Mouse (Mus musculus): ENCODE data around the gene Kcnk3. TPM values are rescaled to one million over a fixed set of nuclear protein-coding genes. Genes with fewer than 3 reads are reported as not detected.
A peak's percentile ranks its signal among the peaks of the same experiment; 100 is the strongest.

Gene Kcnk3
- polyA plus RNA-seq, 2 experiments: 0.07 to 0.11 TPM

GRCm38 (mm10) chr5:30615416-30615815 lies 27.4 kb downstream of the Kcnk3 start:
- Histone ChIP-seq H3K27ac (no peak overlapping the region), H3K4me1 (replicated peaks; ENCODE audit: control insufficient read depth in 2 of 2, insufficient read depth in 2 of 2, low read length in 1 of 2) (peaks cover 0 to 7% of the 10 kb centered on the region in 2 experiments; a peak in 2 of 4 replicates), H3K4me2 (ENCODE audit: low read depth) (no peak overlapping the region), H3K9me3 (ENCODE audit: control insufficient read depth, low read length) (no peaks in the 10 kb centered on the region), H3K36me3 (replicated peaks; ENCODE audit: control insufficient read depth, insufficient read depth, low read depth) (no peaks in the 10 kb centered on the region), H3K9ac (replicated peaks) (no peak overlapping the region), H3K27me3 (ENCODE audit: control insufficient read depth, insufficient read depth, low read length) (no peaks in the 10 kb centered on the region), H3K4me3 (ENCODE audit: insufficient read depth in 1 of 2, low read depth in 2 of 2, low read length in 2 of 2) (no peak overlapping the region)
- 28% methylated on average over 6 of the region's 6 CpGs for WGBS (ENCODE audit: insufficient replicate concordance)
- peak; percentile 56; the same call in 1 of the 2 replicates for ATAC-seq (ENCODE audit: insufficient read depth)
- TF ChIP-seq EP300 (IDR thresholded peaks at IDR 0.05; ENCODE audit: low read depth): no peak
- TF ChIP-seq CTCF (IDR thresholded peaks at IDR 0.05; ENCODE audit: low read depth): no peak
- DNase-seq (ENCODE audit: low read depth in 3 of 3, low spot score in 3 of 3): peak in 2 of 3 experiments; percentile 22 to 25

GRCm38 (mm10) chr5:30615819-30616218 lies 27.8 kb downstream of the Kcnk3 start:
- WGBS (ENCODE audit: insufficient replicate concordance): 54% methylated on average over 4 of the region's 4 CpGs
- H3K9ac ChIP-seq (replicated peaks): no peak overlapping the region
- H3K36me3 ChIP-seq (replicated peaks; ENCODE audit: control insufficient read depth, insufficient read depth, low read depth): no peaks in the 10 kb centered on the region
- no peaks in the 10 kb centered on the region for H3K9me3 ChIP-seq (ENCODE audit: control insufficient read depth, low read length)
- H3K4me3 ChIP-seq (ENCODE audit: insufficient read depth in 1 of 2, low read depth in 2 of 2, low read length in 2 of 2): no peak overlapping the region
- H3K4me2 ChIP-seq (ENCODE audit: low read depth): no peak overlapping the region
- TF ChIP-seq EP300 (IDR thresholded peaks at IDR 0.05; ENCODE audit: low read depth): no peak
- no peak for TF ChIP-seq CTCF (IDR thresholded peaks at IDR 0.05; ENCODE audit: low read depth)
- H3K27ac ChIP-seq: no peak overlapping the region
- no peaks in the 10 kb centered on the region for H3K27me3 ChIP-seq (ENCODE audit: control insufficient read depth, insufficient read depth, low read length)
- ATAC-seq (ENCODE audit: insufficient read depth) (no peak), DNase-seq (ENCODE audit: low read depth in 3 of 3, low spot score in 3 of 3) (no peak)
- H3K4me1 ChIP-seq (replicated peaks; ENCODE audit: control insufficient read depth in 2 of 2, insufficient read depth in 2 of 2, low read length in 1 of 2): peaks cover 0 to 7% of the 10 kb centered on the region in 2 experiments; a peak in 2 of 4 replicates

GRCm38 (mm10) chr5:30616644-30617043 lies 28.7 kb downstream of the Kcnk3 start:
- no peak overlapping the region for H3K27ac ChIP-seq
- H3K4me2 ChIP-seq (ENCODE audit: low read depth): no peak overlapping the region
- DNase-seq (ENCODE audit: low read depth in 3 of 3, low spot score in 3 of 3) (no peak), ATAC-seq (ENCODE audit: insufficient read depth) (no peak)
- peaks cover 6% of the 10 kb centered on the region for H3K27me3 ChIP-seq (ENCODE audit: control insufficient read depth, insufficient read depth, low read length)
- H3K36me3 ChIP-seq (replicated peaks; ENCODE audit: control insufficient read depth, insufficient read depth, low read depth): no peaks in the 10 kb centered on the region
- H3K9me3 ChIP-seq (ENCODE audit: control insufficient read depth, low read length): no peaks in the 10 kb centered on the region
- no peak overlapping the region for H3K9ac ChIP-seq (replicated peaks)
- no peak overlapping the region for H3K4me3 ChIP-seq (ENCODE audit: insufficient read depth in 1 of 2, low read depth in 2 of 2, low read length in 2 of 2)
- H3K4me1 ChIP-seq (replicated peaks; ENCODE audit: control insufficient read depth in 2 of 2, insufficient read depth in 2 of 2, low read length in 1 of 2): peaks cover 0 to 7% of the 10 kb centered on the region in 2 experiments; a peak in 2 of 4 replicates
- WGBS (ENCODE audit: insufficient replicate concordance): 32% methylated on average over 3 of the region's 3 CpGs
- no peak for TF ChIP-seq EP300 (IDR thresholded peaks at IDR 0.05; ENCODE audit: low read depth)
- TF ChIP-seq CTCF (IDR thresholded peaks at IDR 0.05; ENCODE audit: low read depth): no peak

DNA sequence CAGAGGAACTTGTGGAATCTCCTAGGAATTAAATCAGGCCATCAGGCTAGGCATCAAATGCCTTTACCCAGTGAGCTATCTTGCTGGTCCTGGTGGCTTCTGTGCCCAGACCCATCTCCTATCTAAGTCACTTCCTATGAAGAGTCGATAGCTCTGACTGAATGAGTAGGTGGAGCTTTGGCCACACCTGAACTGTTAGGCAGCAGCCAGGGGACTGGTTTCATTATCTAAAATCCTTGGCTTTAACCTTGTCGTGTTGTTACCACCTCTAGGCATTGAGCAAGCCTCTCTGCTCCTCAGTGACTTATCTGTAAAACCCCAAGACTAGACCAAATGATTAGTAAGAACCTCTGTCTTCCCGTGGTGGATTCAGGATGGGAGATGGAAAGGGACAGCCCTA lies 29.4 kb downstream of the Kcnk3 start:
- TF ChIP-seq CTCF (IDR thresholded peaks at IDR 0.05; ENCODE audit: low read depth) (no peak), EP300 (IDR thresholded peaks at IDR 0.05; ENCODE audit: low read depth) (no peak)
- no peak overlapping the region for H3K4me3 ChIP-seq (ENCODE audit: insufficient read depth in 1 of 2, low read depth in 2 of 2, low read length in 2 of 2)

GRCm38 (mm10) chr5:30617851-30618250 lies 29.9 kb downstream of the Kcnk3 start:
- H3K36me3 ChIP-seq (replicated peaks; ENCODE audit: control insufficient read depth, insufficient read depth, low read depth): no peaks in the 10 kb centered on the region
- DNase-seq (ENCODE audit: low read depth in 3 of 3, low spot score in 3 of 3) (no peak), ATAC-seq (ENCODE audit: insufficient read depth) (no peak)
- peaks cover 18% of the 10 kb centered on the region for H3K27me3 ChIP-seq (ENCODE audit: control insufficient read depth, insufficient read depth, low read length)
- peaks cover 0 to 7% of the 10 kb centered on the region in 2 experiments; a peak in 2 of 4 replicates for H3K4me1 ChIP-seq (replicated peaks; ENCODE audit: control insufficient read depth in 2 of 2, insufficient read depth in 2 of 2, low read length in 1 of 2)
- WGBS (ENCODE audit: insufficient replicate concordance): 29% methylated on average over 11 of the region's 11 CpGs
- H3K4me2 ChIP-seq (ENCODE audit: low read depth): no peak overlapping the region
- H3K9me3 ChIP-seq (ENCODE audit: control insufficient read depth, low read length): no peaks in the 10 kb centered on the region
- H3K4me3 ChIP-seq (ENCODE audit: insufficient read depth in 1 of 2, low read depth in 2 of 2, low read length in 2 of 2): no peak overlapping the region
- no peak overlapping the region for H3K9ac ChIP-seq (replicated peaks)
- H3K27ac ChIP-seq: no peak overlapping the region
- TF ChIP-seq EP300 (IDR thresholded peaks at IDR 0.05; ENCODE audit: low read depth) (no peak), CTCF (IDR thresholded peaks at IDR 0.05; ENCODE audit: low read depth) (no peak)

More for the DNA sequence above, 29.4 kb downstream of the Kcnk3 start:
- 12% methylated on average over 3 of the region's 3 CpGs for WGBS (ENCODE audit: insufficient replicate concordance)
- H3K4me1 ChIP-seq (replicated peaks; ENCODE audit: control insufficient read depth in 2 of 2, insufficient read depth in 2 of 2, low read length in 1 of 2): peaks cover 0 to 7% of the 10 kb centered on the region in 2 experiments; a peak in 2 of 4 replicates
- no peaks in the 10 kb centered on the region for H3K36me3 ChIP-seq (replicated peaks; ENCODE audit: control insufficient read depth, insufficient read depth, low read depth)
- ATAC-seq (ENCODE audit: insufficient read depth): no peak
- no peak overlapping the region for H3K9ac ChIP-seq (replicated peaks)
- no peak for DNase-seq (ENCODE audit: low read depth in 3 of 3, low spot score in 3 of 3)
- H3K27ac ChIP-seq: no peak overlapping the region
- no peak overlapping the region for H3K4me2 ChIP-seq (ENCODE audit: low read depth)
- H3K9me3 ChIP-seq (ENCODE audit: control insufficient read depth, low read length): no peaks in the 10 kb centered on the region
- peaks cover 13% of the 10 kb centered on the region for H3K27me3 ChIP-seq (ENCODE audit: control insufficient read depth, insufficient read depth, low read length)
